ENCODE assay signal across 8 mouse cellular contexts in the genomic region with DNA sequence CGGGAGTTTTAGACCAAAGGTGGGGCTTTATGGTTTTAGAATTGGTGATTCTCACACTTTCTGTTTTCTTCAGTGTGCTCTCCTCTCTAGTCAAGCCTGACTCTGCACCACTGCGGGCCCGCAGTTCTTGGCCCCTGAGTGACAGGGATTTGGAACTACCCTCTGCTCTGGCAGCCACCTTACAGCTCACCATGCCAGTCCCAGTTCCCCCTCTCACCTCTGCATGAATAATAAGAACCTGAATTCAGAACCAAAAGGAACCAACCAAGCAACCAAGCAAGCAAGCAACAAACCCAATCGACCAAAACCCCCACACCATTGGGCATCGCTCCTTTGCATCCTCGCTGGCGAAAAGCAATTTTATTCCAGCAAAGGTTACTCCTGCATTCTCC. TPM values are rescaled to one million over a fixed set of nuclear protein-coding genes. Genes with fewer than 3 reads are reported as not detected.
DNase-seq lines count a peak whose midpoint lies in the region; ATAC-seq and TF ChIP-seq lines count a peak whose summit lies in the region.

No protein-coding gene starts in this region.

- H3K27me3 ChIP-seq in embryonic facial prominence, embryonic 12.5 days: no peaks in the 10 kb centered on the region
- no peaks in the 10 kb centered on the region for H3K27me3 ChIP-seq in myocyte (ENCODE audit: control insufficient read depth, insufficient read depth, insufficient read length)

- 0 out of 2 replicates have a peak overlapping the region, but pooled peaks have one; percentile 69 for H3K9ac ChIP-seq in embryonic facial prominence, embryonic 12.5 days

- H3ac ChIP-seq in myocyte (ENCODE audit: control insufficient read depth, insufficient read length): peak overlapping the region; percentile 21

- H3K36me3 ChIP-seq in embryonic facial prominence, embryonic 12.5 days: no peaks in the 10 kb centered on the region
- H3K36me3 ChIP-seq in myocyte (ENCODE audit: control insufficient read depth, insufficient read depth): no peaks in the 10 kb centered on the region

- intact Hi-C loops in left cerebral cortex, adult 2 months (cut with DNase I): loop anchor here (1.0 kb wide), 1 partner anchor 38 kb away; no protein-coding TSS in a partner anchor
- intact Hi-C loops in left cerebral cortex, postnatal 14 days (cut with DNase I): no loop called here

- peak overlapping the region; percentile 83 for H3K4me2 ChIP-seq in embryonic facial prominence, embryonic 12.5 days (replicated peaks)
- H3K4me2 ChIP-seq in myocyte (ENCODE audit: low read depth): peak overlapping the region; percentile 89

- DNase-seq in left cerebral cortex, adult 2 months (ENCODE audit: extremely low spot score in 1 of 2, low spot score in 2 of 2): no peak
- DNase-seq in left cerebral cortex, postnatal 14 days (ENCODE audit: low spot score in 2 of 2): no peak
- DNase-seq in adrenal gland, postnatal 10 days: no peak
- DNase-seq in spleen, postnatal 4 days (ENCODE audit: low spot score in 2 of 2): no peak
- DNase-seq in spleen, postnatal 10 days (ENCODE audit: low spot score in 2 of 2): no peak

- TF ChIP-seq CTCF in left cerebral cortex, adult 2 months (IDR thresholded peaks at IDR 0.05): no peak

- 0 out of 2 replicates have a peak, but pooled peaks cover 4% of the 10 kb centered on the region for H3K4me1 ChIP-seq in embryonic facial prominence, embryonic 12.5 days

- WGBS in embryonic facial prominence, embryonic 12.5 days: 14% methylated on average over 7 of the region's 7 CpGs

- peak overlapping the region; percentile 93 for H3K27ac ChIP-seq in left cerebral cortex, adult 2 months
- H3K27ac ChIP-seq in embryonic facial prominence, embryonic 12.5 days: no peak overlapping the region

- H3K9me3 ChIP-seq in embryonic facial prominence, embryonic 12.5 days: no peaks in the 10 kb centered on the region

- no peak for ATAC-seq in embryonic facial prominence, embryonic 12.5 days (ENCODE audit: insufficient number of reproducible peaks, insufficient read depth, low FRiP score, low TSS enrichment)
- peak; percentile 4 for ATAC-seq in inflammation-experienced regulatory T-cells, adult 6 months

- TF ChIP-seq POLR2A in myocyte (IDR thresholded peaks at IDR 0.05; ENCODE audit: insufficient read length, low read depth): no peak

- no peaks in the 10 kb centered on the region for H3K79me2 ChIP-seq in myocyte (ENCODE audit: control insufficient read depth, insufficient read depth)

- peak overlapping the region; percentile 86 for H3K4me3 ChIP-seq in left cerebral cortex, adult 2 months
- H3K4me3 ChIP-seq in embryonic facial prominence, embryonic 12.5 days: peak overlapping the region; percentile 77
- H3K4me3 ChIP-seq in myocyte: peak overlapping the region; percentile 30

TF ChIP-seq in myocyte, 11 proteins besides CTCF, POLR2A, EP300 and RAD21:
- TF ChIP-seq USF1 (IDR thresholded peaks at IDR 0.05; ENCODE audit: low read depth) (no peak), MAX (IDR thresholded peaks at IDR 0.05; ENCODE audit: low read depth) (no peak), SRF (IDR thresholded peaks at IDR 0.05; ENCODE audit: control insufficient read depth, insufficient read length, low read depth) (no peak), E2F4 (IDR thresholded peaks at IDR 0.05; ENCODE audit: insufficient read depth) (no peak)

RNA-seq across cellular contexts. Expression of a gene that starts 0.4 kb away (rescaled TPM):
- total RNA-seq in left cerebral cortex, adult 2 months (2021): 100 to 1,000 TPM; 170 to 279 TPM
- total RNA-seq in left cerebral cortex, postnatal 14 days (2021): 100 to 1,000 TPM; 324 to 375 TPM
- 7.2 and 11.1 TPM in 2 replicates for polyA plus RNA-seq in embryonic facial prominence, embryonic 12.5 days (2016; fragmentation: Nextera tagmentation; extraction: Ambion mirVana)
- 10 to 100 TPM; 19.8 to 20.8 (median 20.1) TPM for polyA plus RNA-seq in inflammation-experienced regulatory T-cells, adult 6 months (2017; shearing (Covaris generic))
- polyA plus RNA-seq in myocyte (2012; fragmentation: generic; extraction: Trizol): 4.5 TPM
- 10 to 100 TPM; 45.0 to 76.2 TPM for total RNA-seq in adrenal gland, postnatal 10 days (2021)

Comparison
In these comparisons a context has a peak if more than half of its experiments do, and no peak if none do; other contexts are left out.
1. H3K4me3 ChIP-seq: peak in every context shown above with its lines; median percentile 86 in left cerebral cortex, adult 2 months; 77 in embryonic facial prominence, embryonic 12.5 days; 30 in myocyte.